Mouse (Mus musculus) E14TG2a.4 (cell line): ENCODE data around the gene Gata2.

Source experiments
- CTCF ChIP-seq: conservative IDR thresholded peaks from 2 replicates; pipeline ENCODE4 v1.5.1; 2014; ENCODE audit warnings: low read length
- POU5F1 ChIP-seq: IDR thresholded peaks from 2 replicates; pipeline ENCODE4 v1.6.1; 2014; ENCODE audit warnings: low read length, borderline replicate concordance

DNA sequence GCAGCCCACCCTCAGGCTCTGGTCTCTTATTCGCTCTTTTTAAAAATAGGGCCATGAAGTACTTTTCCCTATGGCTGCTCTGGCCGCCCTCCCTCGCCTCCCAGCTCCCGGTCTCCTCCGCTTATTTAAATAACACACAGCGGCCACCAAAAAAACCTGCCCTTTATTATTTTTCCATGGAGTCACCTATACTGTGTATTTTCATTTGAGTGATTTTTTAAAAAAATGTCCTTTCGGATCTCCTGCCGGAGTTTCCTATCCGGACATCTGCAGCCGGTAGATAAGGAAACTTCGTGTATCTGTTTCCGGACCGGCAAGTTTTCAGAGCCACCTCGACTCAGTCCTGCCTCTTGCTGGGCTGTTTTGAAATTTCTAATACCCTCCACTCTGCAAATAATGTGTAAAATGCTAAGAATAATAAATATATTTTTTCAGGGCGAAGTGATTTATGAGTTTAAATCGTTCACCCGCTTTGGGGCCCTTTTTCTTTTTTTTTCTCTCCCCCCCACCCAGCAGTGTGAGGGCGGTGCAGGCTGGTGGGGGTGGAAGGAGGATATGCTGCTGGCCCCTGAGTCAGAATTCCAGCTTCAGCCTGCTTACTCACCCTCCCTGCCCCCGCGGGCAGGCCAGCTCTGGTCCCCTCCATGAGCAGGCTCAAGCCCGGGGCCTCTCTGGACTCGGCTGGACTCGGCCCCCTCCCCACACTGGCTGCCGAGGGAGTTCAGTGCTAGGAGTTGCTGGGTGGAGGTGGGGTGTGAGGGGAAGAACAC is 9.4 kb downstream of the Gata2 start:
- TF ChIP-seq CTCF (no peak), POU5F1 (no peak)
